Mouse (Mus musculus) frontal cortex, postnatal 10 days (tissue): ENCODE data around the gene Pmp22.

Experiments used
- DNase-seq, 2 experiments: peaks; one replicate each; pipeline ENCODE4 v3.0.0; 2022; ENCODE audit warnings: low spot score in 2 of 2, mixed read lengths in 1 of 2

The Pmp22 gene

DNA sequence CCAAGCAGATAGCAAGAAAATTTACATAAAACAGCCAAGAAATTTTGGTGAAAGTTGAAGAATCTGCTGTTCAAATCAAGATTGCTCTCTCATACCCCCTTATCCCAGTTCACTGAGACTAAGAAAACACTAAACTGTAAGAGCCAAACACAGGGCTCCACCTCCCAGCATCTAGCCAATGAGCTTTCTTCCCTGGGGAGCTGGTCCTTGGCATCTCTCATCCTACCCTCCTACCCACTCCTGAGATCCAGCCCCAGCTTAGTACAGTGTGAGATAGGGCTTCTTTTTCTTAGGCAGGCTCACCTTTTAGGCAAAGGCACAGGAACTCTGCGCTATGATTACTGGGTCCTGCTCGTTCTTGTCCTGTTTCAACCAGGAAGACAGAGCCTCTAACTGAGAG is 34.0 kb downstream of the Pmp22 start:
- DNase-seq: no peak

DNA sequence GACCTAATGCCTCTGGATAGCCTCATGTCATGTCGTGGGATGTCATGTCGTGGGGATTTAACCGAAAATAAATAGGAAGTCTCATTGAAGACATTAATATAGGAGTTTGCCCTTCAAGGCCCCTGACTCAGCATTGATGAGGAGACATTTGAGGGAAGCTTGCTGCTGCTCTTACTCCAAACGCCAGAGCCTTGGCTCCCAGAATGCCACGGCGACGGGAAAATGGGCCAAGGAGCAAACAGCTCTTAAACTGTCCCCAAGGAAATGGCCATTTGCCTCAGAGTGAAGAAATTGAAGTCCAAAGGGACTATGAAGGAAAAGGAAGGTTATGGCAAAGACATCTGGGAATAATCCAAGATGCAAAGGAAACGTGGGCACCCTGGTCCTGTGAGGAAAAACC is 34.8 kb downstream of the Pmp22 start:
- DNase-seq: no peak

- DNase-seq: no peak
These were observed 35.4 kb downstream of the Pmp22 start for GRCm38 (mm10) chr11:63163986-63164682.

GRCm38 (mm10) chr11:63164756-63165484 is 36.1 kb downstream of the Pmp22 start:
- no peak for DNase-seq

DNA sequence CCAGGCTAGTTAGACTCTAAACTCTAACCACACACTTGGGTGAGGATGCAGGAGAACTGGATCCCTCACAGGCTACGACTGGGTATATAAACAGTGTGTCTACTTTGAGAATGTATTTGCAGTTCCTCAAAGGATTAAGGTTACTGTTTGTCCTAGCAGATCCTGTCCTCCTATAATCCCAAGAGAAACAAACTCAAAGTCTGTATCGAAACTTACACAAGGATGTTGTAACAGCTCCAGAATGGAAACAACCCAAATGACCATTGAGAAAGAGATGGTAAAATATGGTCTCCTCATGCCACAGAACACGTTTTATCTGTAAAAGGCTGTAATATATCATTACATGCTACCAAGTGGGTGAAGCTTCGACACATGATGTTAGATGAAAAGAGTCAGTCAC is 39.0 kb downstream of the Pmp22 start:
- DNase-seq: no peak

GRCm38 (mm10) chr11:63168551-63169258 is 39.9 kb downstream of the Pmp22 start:
- no peak for DNase-seq

GRCm38 (mm10) chr11:63171977-63172376 is 43.2 kb downstream of the Pmp22 start:
- no peak for DNase-seq

DNA sequence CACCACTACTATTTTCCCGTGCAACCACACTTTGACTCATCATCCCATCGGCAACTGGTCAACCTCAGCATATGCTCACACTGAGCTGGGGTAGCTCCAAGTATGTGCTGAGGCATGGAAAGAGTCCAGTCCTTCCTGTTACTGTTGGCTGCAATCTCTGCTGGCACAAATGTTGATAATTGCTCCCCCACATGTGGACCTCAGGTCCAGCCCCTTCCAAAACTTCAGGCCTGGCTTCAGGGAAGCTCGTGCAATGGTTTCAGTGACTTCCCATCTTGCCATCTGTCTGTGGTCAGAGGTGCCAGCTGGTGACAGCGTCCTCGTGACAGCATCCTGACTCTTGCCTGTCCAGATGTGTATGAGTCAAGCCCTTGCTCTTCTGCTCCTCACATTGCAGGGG is 44.8 kb downstream of the Pmp22 start:
- DNase-seq: no peak

- DNase-seq: no peak
These were observed 46.5 kb downstream of the Pmp22 start for GRCm38 (mm10) chr11:63175302-63175701.

- peak in 1 of 2 experiments; percentile 25 for DNase-seq
These were observed 47.6 kb downstream of the Pmp22 start for GRCm38 (mm10) chr11:63176416-63176815.

DNA sequence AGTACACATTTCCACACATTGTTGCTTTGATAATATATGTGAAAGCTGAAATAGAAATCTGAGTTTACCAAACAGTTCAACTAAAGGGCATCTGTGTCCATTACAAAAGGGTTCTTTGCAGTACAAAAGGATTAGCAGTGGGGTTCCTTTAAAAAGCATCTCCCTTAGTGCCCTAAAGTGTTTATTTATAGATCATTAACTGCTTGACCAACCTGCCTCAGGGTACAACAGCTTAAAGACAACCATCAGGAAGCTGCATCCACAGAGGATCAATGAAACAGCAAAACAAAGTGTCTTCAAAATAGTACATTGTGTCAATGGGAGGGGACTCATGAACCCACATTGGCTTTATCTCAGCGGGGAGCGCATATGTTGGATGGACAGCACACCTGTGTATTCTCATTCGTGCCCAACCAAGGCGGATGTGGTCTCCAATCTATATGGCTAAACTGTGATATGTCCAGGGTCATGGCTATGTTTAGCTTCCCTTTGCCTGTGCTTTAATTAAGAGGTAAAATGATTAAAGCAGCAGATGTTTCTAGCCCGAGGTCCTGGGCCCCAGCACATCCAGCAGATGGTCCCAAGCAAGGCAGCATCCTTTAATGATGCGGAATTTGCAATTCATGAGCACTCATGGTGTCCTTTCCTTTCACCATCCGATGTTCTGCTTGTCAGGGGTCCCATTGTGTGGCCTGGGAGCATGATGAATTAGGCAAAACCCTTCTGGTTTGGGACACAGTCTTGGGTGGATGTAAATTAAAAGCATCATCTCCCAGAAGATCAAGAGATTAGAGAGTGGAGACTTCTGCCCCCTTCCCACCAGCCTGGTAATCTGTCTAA is 51.7 kb downstream of the Pmp22 start:
- no peak for DNase-seq

- DNase-seq: no peak
These were observed 60.0 kb downstream of the Pmp22 start for GRCm38 (mm10) chr11:63188803-63189202.

- no peak for DNase-seq
These were observed 69.3 kb downstream of the Pmp22 start for GRCm38 (mm10) chr11:63198070-63198469.

DNA sequence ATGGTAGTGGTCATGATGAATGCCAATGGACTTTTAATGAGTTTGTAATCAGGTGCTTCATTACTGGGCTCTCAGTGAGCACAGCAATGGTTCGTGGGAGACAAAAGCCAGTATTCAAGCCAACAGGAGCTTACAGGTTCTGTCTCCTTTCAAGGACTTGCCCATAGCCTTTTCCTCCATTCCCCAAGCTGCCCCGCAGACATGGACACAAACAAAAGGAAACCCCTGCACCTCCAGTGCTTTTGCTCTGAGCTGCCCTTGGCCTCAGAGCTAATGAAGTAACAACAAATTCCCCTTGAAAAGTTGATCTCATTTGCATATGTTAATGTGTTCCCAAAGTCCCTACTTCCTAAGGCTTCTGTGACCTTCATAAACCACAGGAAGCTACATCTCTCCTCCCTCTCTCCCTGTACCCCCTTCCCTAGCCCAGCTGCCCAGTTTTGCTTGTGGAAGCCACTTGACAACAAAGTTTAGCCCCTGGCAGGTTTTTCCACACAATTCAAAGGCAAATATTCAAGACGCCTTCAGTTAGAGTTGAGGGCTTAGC is 73.3 kb downstream of the Pmp22 start:
- DNase-seq: no peak
